13 mouse cellular contexts compared by ENCODE assay signal in the genomic region with DNA sequence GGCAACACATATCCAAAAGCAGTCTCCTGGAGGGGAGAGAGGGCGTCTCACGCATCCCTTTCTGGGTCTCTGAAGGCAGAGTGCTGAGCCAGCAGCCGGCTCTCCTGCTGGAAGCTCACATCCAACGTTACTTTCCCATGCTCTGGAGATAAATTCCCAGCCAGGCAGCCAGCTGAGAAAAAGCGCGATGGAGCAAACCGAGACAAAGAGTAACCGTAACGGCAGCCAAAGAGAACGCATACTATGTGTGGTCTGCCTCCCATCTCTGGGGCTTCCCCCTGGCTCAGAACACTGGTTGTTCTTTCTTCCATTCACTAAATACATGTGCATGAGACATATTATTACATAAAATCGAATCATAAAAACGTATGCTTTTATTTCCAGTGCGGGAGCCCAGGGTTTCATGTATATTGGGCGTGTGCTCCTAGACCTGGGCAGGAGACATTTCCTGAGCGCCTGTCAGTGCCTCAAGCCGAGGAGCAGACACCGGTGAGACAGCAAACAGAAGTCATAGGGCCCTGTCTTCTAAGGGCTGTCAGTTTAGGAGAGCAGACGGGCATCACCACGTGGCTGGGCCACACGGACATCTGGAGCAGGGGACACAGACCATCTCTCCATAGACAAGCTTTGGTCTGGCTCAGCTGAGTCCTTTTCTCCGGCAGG. TPM values are rescaled to one million over a fixed set of nuclear protein-coding genes. Genes with fewer than 3 reads are reported as not detected.
DNase-seq lines count a peak whose midpoint lies in the region; ATAC-seq and TF ChIP-seq lines count a peak whose summit lies in the region.
"Had no signal": no experiment of that assay in that cellular context is flagged by ENCODE, and none has a peak within 500 bp of the region (broad histone marks: within the 10 kb centered on the region; RNA-seq: fewer than 3 reads in every experiment).

No protein-coding gene starts in this region.

- 70% methylated on average over 21 of the region's 21 CpGs for WGBS in forebrain, embryonic 15.5 days
- WGBS in forebrain, embryonic 11.5 days, result 85% methylated on average over 21 of the region's 21 CpGs
- 71% methylated on average over 21 of the region's 21 CpGs for WGBS in thymus, adult 2 months
- 69% methylated on average over 21 of the region's 21 CpGs for WGBS in intestine, postnatal 0 days

- no peak overlapping the region for H3K4me2 ChIP-seq in forebrain, embryonic 15.5 days (replicated peaks)
- no peak overlapping the region for H3K4me2 ChIP-seq in forebrain, embryonic 11.5 days (ENCODE audit: low read depth, low read length, severe bottlenecking)
- H3K4me2 ChIP-seq in intestine, postnatal 0 days (replicated peaks; ENCODE audit: low read depth), result no peak overlapping the region

- no peak for TF ChIP-seq CTCF in thymus, adult 2 months (IDR thresholded peaks at IDR 0.05; ENCODE audit: borderline replicate concordance, control insufficient read depth, extremely low read depth, insufficient read depth, low read length, poor library complexity)
- TF ChIP-seq CTCF in intestine, postnatal 0 days (IDR thresholded peaks at IDR 0.05; ENCODE audit: low read depth), result 0 out of 2 replicates have a peak, but pooled peaks have one; percentile 6

- TF ChIP-seq POLR2A in thymus, adult 2 months (IDR thresholded peaks at IDR 0.05; ENCODE audit: control insufficient read depth, extremely low read depth, insufficient read depth, low read length, poor library complexity), result no peak

- no peak for ATAC-seq in forebrain, embryonic 15.5 days (replicated peaks)
- no peak for ATAC-seq in forebrain, embryonic 11.5 days (replicated peaks; ENCODE audit: low FRiP score)
- ATAC-seq in intestine, postnatal 0 days, result no peak
- no peak for ATAC-seq in CD4-positive, CD25-positive, alpha-beta regulatory T cell, adult 4 months
- ATAC-seq: activated CD4-positive, CD25-positive, alpha-beta regulatory T cell, adult 4 months; liver, postnatal 0 days had no signal

- H3K4me1 ChIP-seq in forebrain, embryonic 15.5 days, result peaks cover 13% of the 10 kb centered on the region
- H3K4me1 ChIP-seq in forebrain, embryonic 11.5 days (replicated peaks; ENCODE audit: control insufficient read depth, insufficient read depth, low read length), result no peaks in the 10 kb centered on the region
- peaks cover 66% of the 10 kb centered on the region for H3K4me1 ChIP-seq in thymus, adult 2 months (replicated peaks; ENCODE audit: control insufficient read depth, insufficient read depth, low read length)
- H3K4me1 ChIP-seq in intestine, postnatal 0 days (replicated peaks; ENCODE audit: control insufficient read depth, insufficient read depth, low read length), result no peaks in the 10 kb centered on the region

- no peak overlapping the region for H3K4me3 ChIP-seq in forebrain, embryonic 15.5 days
- no peak overlapping the region for H3K4me3 ChIP-seq in forebrain, embryonic 11.5 days (ENCODE audit: low read depth, low read length)
- peak overlapping the region; percentile 40 for H3K4me3 ChIP-seq in thymus, adult 2 months (ENCODE audit: control insufficient read depth, insufficient read depth, low read length)
- H3K4me3 ChIP-seq in intestine, postnatal 0 days (ENCODE audit: low read depth, low read length), result no peak overlapping the region
- H3K4me3 ChIP-seq: megakaryocyte, embryonic 14.5 days had no signal

- no peak for DNase-seq in forebrain, embryonic 11.5 days (ENCODE audit: low spot score)
- DNase-seq in thymus, adult 2 months, result peak; percentile 38
- DNase-seq in thymus, postnatal 10 days (ENCODE audit: low spot score in 2 of 2), result no peak
- DNase-seq in thymus, postnatal 36 days, result peak; percentile 51 to 52
- DNase-seq in left cerebral cortex, adult 8-10 months (ENCODE audit: low spot score in 2 of 2), result no peak
- DNase-seq: cerebellum, postnatal 36 days; liver, postnatal 0 days had no signal

- peak overlapping the region; percentile 8; the same call in 1 of the 2 replicates for H3K27ac ChIP-seq in forebrain, embryonic 15.5 days (replicated peaks)
- no peak overlapping the region for H3K27ac ChIP-seq in forebrain, embryonic 11.5 days (ENCODE audit: low read depth, low read length)
- peak overlapping the region; percentile 97 for H3K27ac ChIP-seq in thymus, adult 2 months (ENCODE audit: control insufficient read depth, insufficient read depth, low read length)
- H3K27ac ChIP-seq in intestine, postnatal 0 days (ENCODE audit: low read depth, low read length), result no peak overlapping the region; the same call in 1 of the 2 replicates

- no peaks in the 10 kb centered on the region for H3K9me3 ChIP-seq in forebrain, embryonic 15.5 days
- H3K9me3 ChIP-seq in forebrain, embryonic 11.5 days (ENCODE audit: control insufficient read depth, low read length), result no peaks in the 10 kb centered on the region
- no peaks in the 10 kb centered on the region for H3K9me3 ChIP-seq in intestine, postnatal 0 days (ENCODE audit: control insufficient read depth)
- H3K9me3 ChIP-seq: megakaryocyte, embryonic 14.5 days had no signal

- H3K9ac ChIP-seq in forebrain, embryonic 15.5 days (replicated peaks), result no peak overlapping the region; the same call in 1 of the 2 replicates
- no peak overlapping the region for H3K9ac ChIP-seq in forebrain, embryonic 11.5 days (ENCODE audit: low read length)
- H3K9ac ChIP-seq in intestine, postnatal 0 days (ENCODE audit: low read depth, low read length), result no peak overlapping the region
- H3K9ac ChIP-seq: liver, postnatal 0 days had no signal

- H3K27me3 ChIP-seq in forebrain, embryonic 15.5 days, result no peaks in the 10 kb centered on the region
- no peaks in the 10 kb centered on the region for H3K27me3 ChIP-seq in forebrain, embryonic 11.5 days (ENCODE audit: control insufficient read depth, insufficient read depth, low read length)
- H3K27me3 ChIP-seq in thymus, adult 2 months (ENCODE audit: control insufficient read depth, insufficient read depth, low read length), result no peaks in the 10 kb centered on the region
- no peaks in the 10 kb centered on the region for H3K27me3 ChIP-seq in intestine, postnatal 0 days (replicated peaks; ENCODE audit: control insufficient read depth, insufficient read depth, low read length)

- no peaks in the 10 kb centered on the region for H3K36me3 ChIP-seq in forebrain, embryonic 15.5 days
- no peaks in the 10 kb centered on the region for H3K36me3 ChIP-seq in forebrain, embryonic 11.5 days (ENCODE audit: control insufficient read depth, insufficient read depth, low read length)
- H3K36me3 ChIP-seq in thymus, adult 2 months (ENCODE audit: control insufficient read depth, insufficient read depth, low read length), result no peaks in the 10 kb centered on the region
- no peaks in the 10 kb centered on the region for H3K36me3 ChIP-seq in intestine, postnatal 0 days (ENCODE audit: control insufficient read depth, insufficient read depth)

RNA-seq across cellular contexts. Expression of gene Medag, which starts 42.0 kb away (rescaled TPM):
- polyA plus RNA-seq in forebrain, embryonic 15.5 days (2015; fragmentation: Nextera tagmentation; extraction: Ambion mirVana), result 0.95 and 1.7 TPM in 2 replicates
- polyA plus RNA-seq in forebrain, embryonic 11.5 days (2014; fragmentation: Nextera tagmentation; extraction: Ambion mirVana), result 1.0 and 1.4 TPM in 2 replicates
- 2.8 and 2.9 TPM in 2 replicates for polyA plus RNA-seq in thymus, adult 2 months (2012; rRNA removed)
- 1.6 and 2.2 TPM in 2 replicates for polyA plus RNA-seq in intestine, postnatal 0 days (2015; fragmentation: Nextera tagmentation; extraction: Ambion mirVana)
- 1 to 10 TPM; 2.4 to 2.7 TPM for polyA plus RNA-seq in CD4-positive, CD25-positive, alpha-beta regulatory T cell, adult 4 months (2017; shearing (Covaris generic))
- total RNA-seq in left cerebral cortex, adult 8-10 months (2022), result 10 to 100 TPM; 12.1 to 17.6 (median 15.0) TPM
- total RNA-seq: MEL had no signal

Comparison
In these comparisons a context has a peak if more than half of its experiments do, and no peak if none do; other contexts are left out.
1. H3K27ac ChIP-seq: peak in forebrain, embryonic 15.5 days (single experiment) and thymus, adult 2 months (single experiment); none in forebrain, embryonic 11.5 days (single experiment) and intestine, postnatal 0 days (single experiment).
2. DNase-seq: peak in thymus, adult 2 months (single experiment) and thymus, postnatal 36 days (2 of 2); none in forebrain, embryonic 11.5 days (single experiment), thymus, postnatal 10 days (0 of 2) and left cerebral cortex, adult 8-10 months (0 of 2).